Mouse (Mus musculus) embryonic facial prominence, embryonic 13.5 days (tissue): ENCODE measurements around the gene Snx5. TPM values are rescaled to one million over a fixed set of nuclear protein-coding genes. Genes with fewer than 3 reads are reported as not detected.

ENCODE experiments used
- ATAC-seq: fragments of 200-750 bp; cut with Nextera tagmentation; 2 replicates; pipeline ENCODE4 v1.8.0; 2017; ENCODE audit warnings: low read depth; ENCODE audit not compliant: insufficient number of reproducible peaks, insufficient read depth, low FRiP score, low TSS enrichment
- H3K27ac ChIP-seq: fragments of 300-500 bp; sonication (generic); 2 replicates; pipeline ENCODE4 v1.5.1; 2015; ENCODE audit warnings: moderate library complexity, mild to moderate bottlenecking, inconsistent platforms
- H3K27me3 ChIP-seq: fragments of 300-500 bp; sonication (generic); 2 replicates; pipeline ENCODE4 v1.6.1; 2015; ENCODE audit warnings: mild to moderate bottlenecking, inconsistent platforms
- H3K36me3 ChIP-seq: fragments of 300-500 bp; sonication (generic); 2 replicates; pipeline ENCODE4 v1.6.1; 2015; ENCODE audit warnings: mild to moderate bottlenecking, inconsistent platforms
- H3K4me1 ChIP-seq: fragments of 300-500 bp; sonication (generic); 2 replicates; pipeline ENCODE4 v1.6.1; 2015; ENCODE audit warnings: inconsistent platforms
- H3K4me2 ChIP-seq: fragments of 300-500 bp; sonication (generic); 2 replicates; pipeline ENCODE4 v1.6.1; 2015; ENCODE audit warnings: moderate library complexity, mild to moderate bottlenecking, inconsistent platforms
- H3K4me3 ChIP-seq: fragments of 300-500 bp; sonication (generic); 2 replicates; pipeline ENCODE4 v1.5.1; 2015; ENCODE audit warnings: mild to moderate bottlenecking, inconsistent platforms
- H3K9ac ChIP-seq: fragments of 300-500 bp; sonication (generic); 2 replicates; pipeline ENCODE4 v1.6.1; 2015; ENCODE audit warnings: mild to moderate bottlenecking, inconsistent platforms
- H3K9me3 ChIP-seq: fragments of 300-500 bp; sonication (generic); 2 replicates; pipeline ENCODE4 v1.6.1; 2016; ENCODE audit warnings: inconsistent platforms
- WGBS: fragments of 180-500 bp; shearing (Covaris S2); methylation state at CpG from one replicate; pipeline ENCODE4 v1.1.7; 2015; ENCODE audit warnings: mixed read lengths; 5-methylcytosine and 5-hydroxymethylcytosine counted together
- polyA plus RNA-seq: library from polyadenylated mRNA; unstranded; fragments of >200 nt; fragmentation: Nextera tagmentation; extraction: Ambion mirVana; gene quantifications from 2 replicates; pipeline ENCODE4 v1.2.1, GENCODE M21; 2015

Snx5 gene
- polyA plus RNA-seq, 1 experiment from 2014 or later, result 124 TPM

DNA sequence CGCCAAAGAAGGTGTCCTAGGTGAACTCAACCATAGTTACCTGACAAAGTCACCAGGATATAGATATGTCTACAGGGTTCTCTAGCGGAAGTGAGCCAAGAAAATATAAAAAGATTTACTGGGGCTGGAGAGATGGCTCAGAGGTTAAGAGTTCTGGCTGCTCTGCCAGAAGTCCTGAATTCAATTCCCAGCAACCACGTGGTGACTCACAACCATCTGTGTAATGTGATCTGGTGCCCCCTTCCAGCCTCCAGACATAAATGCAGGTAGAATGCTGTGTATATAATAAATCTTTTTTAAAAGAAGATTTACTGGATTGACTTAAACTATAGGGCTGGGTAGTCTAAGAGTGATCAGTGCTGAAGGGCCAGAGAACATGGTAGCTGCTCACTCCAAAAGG, 10.7 kb upstream of the Snx5 start:
- Histone ChIP-seq H3K27ac (no peak overlapping the region), H3K9ac (no peak overlapping the region), H3K27me3 (no peaks in the 10 kb centered on the region), H3K36me3 (peaks cover 28% of the 10 kb centered on the region), H3K4me1 (no peaks in the 10 kb centered on the region), H3K4me2 (no peak overlapping the region), H3K9me3 (no peaks in the 10 kb centered on the region), H3K4me3 (no peak overlapping the region)
- WGBS, result 59% methylated on average over 3 of the region's 3 CpGs
- ATAC-seq, result no peak

DNA sequence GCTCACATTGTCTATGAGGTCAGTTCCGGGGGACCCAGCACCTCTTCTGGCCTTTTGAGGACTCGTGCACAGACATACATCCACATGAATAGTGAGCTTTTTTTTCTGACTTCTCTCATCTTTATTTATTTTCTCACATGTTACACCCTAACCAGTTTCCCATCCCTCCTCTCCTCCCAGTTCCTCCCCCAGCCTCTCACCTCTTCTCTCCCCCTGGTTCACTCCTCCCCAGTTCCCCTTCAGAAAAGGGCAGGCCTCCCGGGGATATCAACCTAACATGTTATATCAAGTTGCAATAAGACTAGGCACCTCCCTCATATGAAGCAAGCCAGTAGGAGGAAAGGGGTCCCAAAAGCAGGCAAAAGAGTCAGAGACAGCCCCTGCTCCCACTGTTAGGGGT, 9.9 kb upstream of the Snx5 start:
- WGBS, result 78% methylated on average over 3 of the region's 3 CpGs
- Histone ChIP-seq H3K27ac (no peak overlapping the region), H3K9ac (no peak overlapping the region), H3K4me2 (no peak overlapping the region), H3K9me3 (no peaks in the 10 kb centered on the region), H3K4me3 (no peak overlapping the region), H3K27me3 (no peaks in the 10 kb centered on the region), H3K4me1 (no peaks in the 10 kb centered on the region), H3K36me3 (peaks cover 30% of the 10 kb centered on the region)
- no peak for ATAC-seq

DNA sequence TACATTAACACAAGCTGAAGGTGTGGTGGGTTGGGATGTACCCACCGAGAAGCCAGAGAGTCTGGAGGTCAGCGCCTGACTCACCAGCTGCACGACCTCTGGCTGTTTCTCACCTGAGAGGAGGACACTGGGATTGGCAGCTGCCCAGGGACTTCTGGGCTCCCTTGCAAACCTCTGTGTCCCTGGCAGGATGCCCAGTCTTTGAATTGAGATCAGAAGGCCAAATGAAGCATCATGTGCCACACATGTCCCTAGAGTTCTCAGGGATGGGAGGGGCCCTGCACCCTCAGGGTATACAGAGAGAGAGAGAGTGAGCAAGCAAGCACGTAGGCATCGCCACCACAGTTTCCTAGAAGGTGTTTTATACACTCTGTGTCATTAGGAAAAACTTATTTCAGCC, 9.0 kb upstream of the Snx5 start:
- Histone ChIP-seq H3K9ac (no peak overlapping the region), H3K36me3 (peaks cover 30% of the 10 kb centered on the region), H3K9me3 (no peaks in the 10 kb centered on the region), H3K4me1 (peaks cover 3% of the 10 kb centered on the region; the same call in 1 of the 2 replicates), H3K27ac (no peak overlapping the region), H3K4me2 (no peak overlapping the region), H3K4me3 (no peak overlapping the region), H3K27me3 (no peaks in the 10 kb centered on the region)
- no peak for ATAC-seq
- 82% methylated on average over 5 of the region's 5 CpGs for WGBS

DNA sequence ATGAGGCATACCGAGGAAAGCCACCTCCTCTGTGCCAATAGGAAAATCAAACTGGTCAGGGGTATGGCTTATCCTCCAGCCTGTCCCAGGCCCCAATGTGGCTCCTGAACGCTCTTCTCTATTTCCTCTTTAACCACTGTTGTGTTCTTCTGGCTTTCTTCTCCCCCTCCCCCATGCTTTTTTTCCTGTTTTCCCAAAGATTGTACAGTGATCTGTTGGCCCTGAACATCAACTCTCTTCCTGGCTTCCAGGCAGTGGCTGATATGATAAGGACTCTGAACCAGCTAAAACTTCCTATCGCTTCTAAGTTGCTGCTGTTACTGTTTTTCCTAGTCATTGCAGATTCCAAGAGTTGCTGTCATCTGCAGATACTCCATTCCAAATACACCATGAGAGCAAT, 6.2 kb upstream of the Snx5 start:
- H3K4me3 ChIP-seq, result no peak overlapping the region
- H3K4me1 ChIP-seq, result peaks cover 5% of the 10 kb centered on the region
- H3K9me3 ChIP-seq, result no peaks in the 10 kb centered on the region
- no peaks in the 10 kb centered on the region for H3K27me3 ChIP-seq
- no peak for ATAC-seq
- H3K36me3 ChIP-seq, result peaks cover 34% of the 10 kb centered on the region
- H3K9ac ChIP-seq, result no peak overlapping the region
- no peak overlapping the region for H3K27ac ChIP-seq
- H3K4me2 ChIP-seq, result no peak overlapping the region
- WGBS, result 93% methylated on average over 3 of the region's 3 CpGs

DNA sequence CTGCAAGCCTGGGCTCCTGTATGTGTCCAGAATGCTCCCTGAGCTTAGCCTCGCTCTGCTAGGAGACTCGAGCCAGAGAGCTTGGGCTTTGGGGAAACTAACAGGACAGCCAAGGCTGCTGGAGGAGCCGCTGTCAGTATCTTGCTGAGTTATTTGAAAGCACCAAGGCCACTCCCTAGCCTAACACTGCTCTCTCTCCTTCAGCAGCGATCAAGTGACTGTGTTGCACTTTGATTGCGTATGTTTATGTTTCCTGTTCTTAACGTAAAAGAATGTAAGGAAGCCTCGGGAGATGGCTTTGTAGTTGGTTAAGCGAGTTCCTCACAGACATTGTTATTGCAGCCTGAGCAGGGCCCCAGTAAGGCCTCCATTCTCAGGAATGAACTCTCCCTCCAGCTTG, 4.0 kb upstream of the Snx5 start:
- peak overlapping the region; percentile 32; the same call in 1 of the 2 replicates for H3K9ac ChIP-seq
- peaks cover 31% of the 10 kb centered on the region for H3K36me3 ChIP-seq
- no peaks in the 10 kb centered on the region for H3K27me3 ChIP-seq
- peak overlapping the region; percentile 39; the same call in 1 of the 2 replicates for H3K27ac ChIP-seq
- no peaks in the 10 kb centered on the region for H3K9me3 ChIP-seq
- H3K4me3 ChIP-seq, result no peak overlapping the region
- peaks cover 5% of the 10 kb centered on the region for H3K4me1 ChIP-seq
- 48% methylated on average over 8 of the region's 8 CpGs for WGBS
- no peak for ATAC-seq
- H3K4me2 ChIP-seq, result peak overlapping the region; percentile 7; the same call in 1 of the 2 replicates

DNA sequence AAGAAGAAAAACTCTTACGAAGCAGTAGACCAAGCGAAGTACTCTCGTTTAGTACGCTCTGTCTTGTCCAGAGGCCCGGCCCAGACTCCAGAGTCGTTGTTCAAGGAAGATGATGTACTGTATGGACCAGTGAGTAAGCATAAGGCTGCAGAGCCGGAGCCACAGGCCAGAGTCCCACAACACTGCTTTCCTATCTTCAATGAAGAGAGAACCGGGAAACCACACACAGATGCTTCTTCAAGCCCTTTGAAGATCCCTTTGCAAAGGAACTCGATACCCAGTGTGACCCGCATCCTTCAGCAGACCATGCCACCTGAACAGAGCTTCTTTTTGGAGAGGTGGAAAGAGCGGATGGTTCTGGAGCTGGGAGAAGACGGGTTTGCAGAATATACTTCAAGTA, 1.4 kb upstream of the Snx5 start:
- Histone ChIP-seq H3K9ac (0 out of 2 replicates have a peak overlapping the region, but pooled peaks have one; percentile 27), H3K27me3 (no peaks in the 10 kb centered on the region), H3K36me3 (peaks cover 12% of the 10 kb centered on the region), H3K9me3 (no peaks in the 10 kb centered on the region), H3K4me2 (no peak overlapping the region), H3K4me3 (no peak overlapping the region), H3K4me1 (peaks cover 25% of the 10 kb centered on the region), H3K27ac (no peak overlapping the region)
- WGBS, result 84% methylated on average over 12 of the region's 12 CpGs
- ATAC-seq, result no peak

DNA sequence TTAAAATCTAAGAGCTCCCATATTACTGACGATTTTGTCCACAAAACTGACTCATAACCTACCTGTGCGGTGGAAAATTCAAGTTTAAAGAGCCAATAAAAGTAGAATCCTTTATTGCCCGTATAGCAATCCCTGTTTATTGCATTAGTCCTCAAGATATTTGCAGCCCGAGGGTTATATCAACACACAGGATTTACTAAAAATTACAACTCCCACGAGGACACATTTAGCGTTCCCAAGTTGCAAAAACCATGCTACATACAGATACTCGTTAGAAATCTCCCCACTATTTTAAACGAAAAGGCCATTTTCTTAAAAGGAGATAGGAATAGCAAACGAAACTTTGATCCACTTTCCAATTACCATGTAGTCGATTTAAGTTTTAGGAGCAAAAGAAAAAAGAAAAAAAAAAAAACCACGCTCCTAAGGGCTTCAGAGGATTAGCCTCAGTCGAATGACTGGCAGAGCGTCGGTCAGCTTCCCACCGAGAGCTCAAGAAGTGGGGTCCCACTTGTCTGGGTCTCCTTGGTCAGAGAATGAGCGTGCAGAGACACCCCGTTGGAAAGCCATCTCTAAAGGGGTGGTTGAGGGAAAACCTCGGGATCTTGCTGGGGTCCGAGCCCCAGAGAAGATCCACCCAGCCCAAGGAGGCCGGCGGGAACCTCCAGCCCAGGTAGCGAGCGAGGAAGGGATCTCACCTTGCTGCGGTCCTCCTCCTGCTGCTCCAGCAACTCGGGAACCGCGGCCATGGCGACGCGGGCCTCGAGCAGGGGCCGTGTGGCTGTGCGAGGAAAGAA, 829 bp downstream of the Snx5 start:
- Histone ChIP-seq H3K4me1 (peaks cover 33% of the 10 kb centered on the region), H3K9ac (peak overlapping the region; percentile 98), H3K36me3 (peaks cover 5% of the 10 kb centered on the region; the same call in 1 of the 2 replicates), H3K27ac (peak overlapping the region; percentile 96), H3K9me3 (no peaks in the 10 kb centered on the region), H3K4me3 (peak overlapping the region; percentile 86), H3K4me2 (peak overlapping the region; percentile 81), H3K27me3 (no peaks in the 10 kb centered on the region)
- under 1% methylated on average over 29 of the region's 33 CpGs for WGBS
- ATAC-seq, result no peak

DNA sequence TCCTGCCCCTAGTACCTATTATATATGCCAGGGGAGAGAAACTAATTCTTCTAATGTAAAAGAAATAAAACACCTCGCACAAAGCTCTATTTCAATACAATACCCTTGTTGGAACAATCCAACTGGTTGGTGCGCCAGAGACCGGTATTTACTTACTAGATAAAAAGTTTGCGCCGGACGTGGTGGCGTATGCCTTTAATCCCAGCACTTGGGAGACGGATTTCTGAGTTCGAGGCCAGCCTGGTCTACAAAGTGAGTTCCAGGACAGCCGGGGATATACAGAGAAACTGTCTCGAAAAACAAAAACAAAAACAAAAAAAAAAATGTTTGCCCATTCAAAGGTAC, 1.4 kb downstream of the Snx5 start:
- Histone ChIP-seq H3K9me3 (no peaks in the 10 kb centered on the region), H3K27me3 (no peaks in the 10 kb centered on the region), H3K4me1 (peaks cover 30% of the 10 kb centered on the region), H3K4me3 (peak overlapping the region; percentile 86), H3K27ac (peak overlapping the region; percentile 96; the same call in 1 of the 2 replicates), H3K36me3 (peaks cover 11% of the 10 kb centered on the region), H3K4me2 (peak overlapping the region; percentile 81), H3K9ac (peak overlapping the region; percentile 98)
- WGBS, result under 1% methylated on average over 11 of the region's 11 CpGs
- no peak for ATAC-seq

DNA sequence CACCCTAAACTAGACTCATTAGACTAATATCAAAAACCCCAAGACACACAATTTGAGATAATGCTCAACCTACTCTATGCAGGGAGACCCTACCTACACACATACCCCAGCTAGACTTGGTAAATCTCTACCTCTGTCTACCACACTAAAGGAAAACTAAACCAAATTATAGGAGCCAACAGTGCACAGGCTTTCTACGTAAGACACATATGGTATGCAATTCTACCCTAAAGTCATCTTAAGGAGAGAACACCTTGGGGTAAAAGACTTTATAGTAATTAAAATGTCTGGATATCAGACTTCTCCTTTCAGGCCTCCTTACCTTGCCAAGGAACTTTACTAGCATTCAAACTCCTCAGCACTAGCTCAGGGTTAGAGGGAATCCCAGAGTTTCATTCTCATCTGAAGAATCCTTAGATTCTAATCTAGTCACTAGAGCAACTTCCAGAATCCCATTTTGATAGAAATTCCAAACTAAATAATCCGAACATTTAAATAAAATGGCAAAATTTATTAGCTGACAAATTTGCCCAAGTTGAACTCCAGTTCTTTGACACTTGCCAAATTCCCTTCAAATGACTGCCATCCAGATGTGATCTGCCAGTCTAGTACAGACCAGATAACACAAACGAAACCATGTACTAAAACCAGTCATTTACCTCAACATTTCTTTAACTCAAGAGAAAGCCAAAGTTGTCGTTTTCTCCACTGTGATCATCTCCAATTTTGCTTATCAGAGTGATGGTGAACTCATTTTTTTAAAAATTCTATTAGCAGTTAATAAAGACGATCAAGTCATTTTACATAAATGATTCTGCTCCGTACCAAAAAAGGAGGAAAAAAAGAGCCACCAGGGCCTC, 2.0 kb downstream of the Snx5 start:
- Histone ChIP-seq H3K4me2 (peak overlapping the region; percentile 81), H3K4me1 (peaks cover 32% of the 10 kb centered on the region), H3K36me3 (peaks cover 16% of the 10 kb centered on the region), H3K4me3 (peak overlapping the region; percentile 86), H3K9me3 (no peaks in the 10 kb centered on the region), H3K27me3 (no peaks in the 10 kb centered on the region), H3K9ac (peak overlapping the region; percentile 98), H3K27ac (no peak overlapping the region; the same call in 1 of the 2 replicates)
- 3% methylated on average over 6 of the region's 6 CpGs for WGBS
- no peak for ATAC-seq

DNA sequence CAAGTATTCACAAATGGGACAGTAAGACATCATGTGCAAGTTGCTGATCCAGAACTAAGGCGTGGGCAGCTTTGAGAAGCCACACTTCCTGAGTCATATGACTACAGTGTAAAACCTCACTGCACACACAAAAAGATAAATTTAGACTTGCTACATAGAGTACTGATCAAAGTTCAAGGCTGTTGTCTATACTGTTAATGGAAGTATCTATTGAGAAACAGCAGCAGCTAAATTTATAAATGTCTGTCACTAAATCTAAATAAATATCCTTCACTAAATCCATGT, 3.0 kb downstream of the Snx5 start:
- no peaks in the 10 kb centered on the region for H3K27me3 ChIP-seq
- peak overlapping the region; percentile 81 for H3K4me2 ChIP-seq
- H3K36me3 ChIP-seq, result peaks cover 21% of the 10 kb centered on the region
- no peaks in the 10 kb centered on the region for H3K9me3 ChIP-seq
- no peak for ATAC-seq
- 0 out of 2 replicates have a peak overlapping the region, but pooled peaks have one; percentile 98 for H3K9ac ChIP-seq
- H3K4me3 ChIP-seq, result peak overlapping the region; percentile 86
- peaks cover 34% of the 10 kb centered on the region for H3K4me1 ChIP-seq
- no peak overlapping the region for H3K27ac ChIP-seq
- WGBS, result 30% methylated on average over 1 of the region's 1 CpGs

DNA sequence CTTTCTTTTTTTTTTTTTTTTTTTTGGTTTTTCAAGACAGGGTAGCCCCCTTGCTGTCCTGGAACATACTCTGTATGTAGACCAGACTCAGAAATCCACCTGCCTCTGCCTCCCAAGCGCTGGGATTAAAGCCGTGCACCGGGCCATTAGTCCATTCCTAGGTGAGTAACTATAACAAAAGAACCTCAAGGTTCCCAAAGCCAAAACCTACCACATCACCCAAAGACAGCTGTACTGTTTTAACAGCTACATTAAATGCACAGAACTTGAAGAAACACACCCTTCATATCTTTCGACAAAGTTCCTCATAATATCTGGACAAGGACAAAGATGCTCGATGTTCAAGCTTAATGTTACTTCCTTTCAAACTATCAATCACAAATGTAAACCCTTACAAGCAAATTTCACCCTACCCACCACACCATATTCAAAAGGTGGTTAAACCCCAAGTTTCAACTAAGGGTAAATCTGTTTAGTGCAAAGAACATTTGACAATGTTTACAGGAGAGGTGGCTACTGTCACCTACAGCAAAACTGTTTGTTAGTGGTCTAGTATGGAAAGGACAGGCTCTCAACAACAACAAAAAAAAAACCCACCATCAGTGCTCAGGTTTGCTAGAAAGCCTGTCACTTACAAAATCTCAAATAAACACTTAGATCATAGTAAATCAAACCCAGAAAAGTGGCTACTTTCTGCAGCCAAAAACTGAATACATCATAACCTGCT, 3.5 kb downstream of the Snx5 start:
- H3K36me3 ChIP-seq, result peaks cover 19% of the 10 kb centered on the region
- H3K4me3 ChIP-seq, result peak overlapping the region; percentile 86
- peaks cover 34% of the 10 kb centered on the region for H3K4me1 ChIP-seq
- WGBS, result 57% methylated on average over 5 of the region's 5 CpGs
- H3K27ac ChIP-seq, result no peak overlapping the region
- H3K9me3 ChIP-seq, result no peaks in the 10 kb centered on the region
- peak overlapping the region; percentile 81 for H3K4me2 ChIP-seq
- no peak for ATAC-seq
- no peaks in the 10 kb centered on the region for H3K27me3 ChIP-seq
- H3K9ac ChIP-seq, result 0 out of 2 replicates have a peak overlapping the region, but pooled peaks have one; percentile 11
